Mouse (Mus musculus) mesoderm, embryonic 11.5 days (tissue): ENCODE data around the gene Nrtn.

Source experiments
- DNase-seq: peaks from one replicate; pipeline ENCODE4 v3.0.0-alpha.2; 2012; ENCODE audit warnings: low read depth, low spot score

Nrtn gene

GRCm38 (mm10) chr17:56722441-56722840 is 34.9 kb downstream of the Nrtn start:
- peak; percentile 55 for DNase-seq

GRCm38 (mm10) chr17:56717363-56718058 is 39.8 kb downstream of the Nrtn start, which contains the start of the genes Ndufa11 and Vmac:
Ndufa11 (plus strand) TSS chr17:56717767.
Vmac (minus strand) TSS chr17:56718022.
- peak; percentile 100 for DNase-seq

GRCm38 (mm10) chr17:56716655-56717362 is 40.5 kb downstream of the Nrtn start:
- DNase-seq: peak; percentile 99

GRCm38 (mm10) chr17:56715914-56716654 is 41.2 kb downstream of the Nrtn start:
- no peak for DNase-seq

- no peak for DNase-seq
Measured at GRCm38 (mm10) chr17:56715360-56715759, 42.0 kb downstream of the Nrtn start.

GRCm38 (mm10) chr17:56709708-56710107 is 47.6 kb downstream of the Nrtn start:
- DNase-seq: no peak

- DNase-seq: no peak
Measured at GRCm38 (mm10) chr17:56708692-56709091, 48.6 kb downstream of the Nrtn start.

GRCm38 (mm10) chr17:56706515-56706914 is 50.8 kb downstream of the Nrtn start:
- no peak for DNase-seq

GRCm38 (mm10) chr17:56703038-56703437 is 54.3 kb downstream of the Nrtn start:
- no peak for DNase-seq
